ENCODE assay signal across 16 mouse cellular contexts in the genomic region with DNA sequence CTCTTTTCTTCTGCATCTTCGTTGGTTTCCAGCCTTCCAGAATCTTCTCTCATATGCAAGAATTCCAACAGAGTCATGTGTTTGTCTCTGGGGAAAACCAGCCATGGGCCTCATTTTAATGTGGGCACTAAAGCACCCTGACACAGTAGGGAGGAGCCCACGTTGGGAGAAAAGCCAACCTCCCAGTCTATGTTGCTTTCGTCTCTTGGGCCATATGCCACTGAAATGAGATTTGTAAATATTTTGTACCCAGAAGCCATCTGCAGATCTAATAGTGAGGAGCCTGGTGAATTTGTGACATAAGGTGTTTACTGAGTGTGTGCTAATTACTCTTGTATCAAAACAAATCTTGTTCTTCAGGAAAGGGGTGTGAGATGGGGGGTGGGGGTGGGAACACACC.
DNase-seq lines count a peak whose midpoint lies in the region; TF ChIP-seq lines count a peak whose summit lies in the region.
"Had no signal": no experiment of that assay in that cellular context is flagged by ENCODE, and none has a peak within 500 bp of the region (broad histone marks: within the 10 kb centered on the region; RNA-seq: fewer than 3 reads in every experiment).

No protein-coding gene starts in this region.

- no peak overlapping the region for H3K4me3 ChIP-seq in layer of hippocampus, adult 2 months
- H3K4me3 ChIP-seq: embryonic facial prominence, embryonic 12.5 days; heart, embryonic 12.5 days had no signal

- TF ChIP-seq CTCF in layer of hippocampus, adult 2 months (conservative IDR thresholded peaks at IDR 0.05): no peak

- DNase-seq in layer of hippocampus, adult 11-12 months (ENCODE audit: low spot score): peak; percentile 37
- DNase-seq in layer of hippocampus, postnatal 10 days (ENCODE audit: low spot score in 2 of 2): no peak
- DNase-seq in MN1 (ENCODE audit: low spot score): peak; percentile 35
- DNase-seq in NIH3T3 (ENCODE audit: low read depth): peak; percentile 32
- DNase-seq in layer of hippocampus, adult 2 months (ENCODE audit: low spot score in 2 of 2): peak; percentile 47 to 72
- no peak for DNase-seq in spleen, postnatal 36 days (ENCODE audit: low spot score in 2 of 2)
- DNase-seq in B cell, adult 2 months: no peak
- DNase-seq: cerebellum, adult 11-12 months; cerebellum, postnatal 36 days; gastrocnemius, postnatal 36 days; kidney, adult 11 months; kidney, postnatal 14 days; lung, postnatal 14 days; right cerebral cortex, postnatal 14 days had no signal

- no peak overlapping the region for H3K27ac ChIP-seq in layer of hippocampus, adult 2 months
- H3K27ac ChIP-seq: embryonic facial prominence, embryonic 12.5 days had no signal

Comparison
In these comparisons a context has a peak if more than half of its experiments do, and no peak if none do; other contexts are left out.
1. DNase-seq: peak in layer of hippocampus, adult 11-12 months (single experiment), MN1 (single experiment), NIH3T3 (single experiment) and layer of hippocampus, adult 2 months (2 of 2); none in layer of hippocampus, postnatal 10 days (0 of 2), spleen, postnatal 36 days (0 of 2) and B cell, adult 2 months (0 of 2).